Mouse (Mus musculus) heart, adult 2 months (tissue): Measurements from ENCODE around the gene Lig4. TPM values are rescaled to one million over a fixed set of nuclear protein-coding genes. Genes with fewer than 3 reads are reported as not detected.

Source experiments
- DNase-seq, 2 experiments: peaks; one replicate each; pipeline ENCODE4 v3.0.0; 2021
- H3K27ac ChIP-seq: fragments of 200-600 bp; 2 replicates; pipeline ENCODE4 v1.8.1; 2022
- H3K27me3 ChIP-seq: fragments of 200-500 bp; 2 replicates; pipeline ENCODE4 v1.6.1; 2012; ENCODE audit warnings: mild to moderate bottlenecking, low read length, inconsistent platforms, mixed read lengths; ENCODE audit not compliant: control insufficient read depth, insufficient read depth
- H3K36me3 ChIP-seq: fragments of 200-500 bp; 2 replicates; pipeline ENCODE4 v1.6.1; 2012; ENCODE audit warnings: low read length, inconsistent platforms; ENCODE audit not compliant: control insufficient read depth, insufficient read depth
- H3K4me1 ChIP-seq: fragments of 200-500 bp; 2 replicates; pipeline ENCODE4 v1.6.1; 2011; ENCODE audit warnings: low read length; ENCODE audit not compliant: control insufficient read depth, insufficient read depth
- H3K4me3 ChIP-seq: fragments of 200-600 bp; 2 replicates; pipeline ENCODE4 v1.8.1; 2022
- H3K79me2 ChIP-seq: fragments of 200-500 bp; replicated peaks from 2 replicates; pipeline ENCODE4 v1.6.1; 2012; ENCODE audit warnings: mild to moderate bottlenecking, inconsistent platforms, low read length, moderate library complexity, mixed read lengths; ENCODE audit not compliant: control insufficient read depth, insufficient read depth
- H3K9ac ChIP-seq: fragments of 200-500 bp; 2 replicates; pipeline ENCODE4 v1.6.1; 2012; ENCODE audit warnings: low read depth, mild to moderate bottlenecking, control low read depth, inconsistent platforms, low read length, mixed read lengths
- CTCF ChIP-seq: fragments of 200-600 bp; IDR thresholded peaks from 2 replicates; pipeline ENCODE4 v1.8.1; 2022; ENCODE audit warnings: antibody characterized with exemption, mild to moderate bottlenecking, moderate library complexity
- EP300 ChIP-seq: fragments of 200-500 bp; IDR thresholded peaks from 2 replicates; pipeline ENCODE4 v1.6.1; 2011; ENCODE audit warnings: low read depth, low read length, control low read depth; ENCODE audit not compliant: insufficient read depth
- POLR2A ChIP-seq: fragments of 200-500 bp; IDR thresholded peaks from 2 replicates; pipeline ENCODE4 v1.6.1; 2011; ENCODE audit warnings: mild to moderate bottlenecking, low read depth, low read length, control low read depth; ENCODE audit not compliant: insufficient read depth
- WGBS: fragments of 180-500 bp; shearing (Covaris S2); methylation state at CpG from one replicate; pipeline ENCODE4 v1.1.7; 2018; 5-methylcytosine and 5-hydroxymethylcytosine counted together
- intact Hi-C: fragments of 180-260 bp; cut with DNase I; formaldehyde crosslinking; loops from one replicate; pipeline ENCODE4 v1.15.1; 2025
- polyA plus RNA-seq: library from polyadenylated mRNA; depleted of rRNA; stranded (reverse); fragments of >200 nt; gene quantifications from 2 replicates; pipeline ENCODE4 v1.2.3, GENCODE M21; 2012; rRNA removed
- total RNA-seq, 2 experiments: library from RNA; stranded (reverse); gene quantifications; 2 replicates each; pipeline ENCODE4 v1.2.3; 2021

Gene Lig4
- total and polyA plus RNA-seq, 3 experiments: 1.5 to 5.3 (median 4.7) TPM

DNA sequence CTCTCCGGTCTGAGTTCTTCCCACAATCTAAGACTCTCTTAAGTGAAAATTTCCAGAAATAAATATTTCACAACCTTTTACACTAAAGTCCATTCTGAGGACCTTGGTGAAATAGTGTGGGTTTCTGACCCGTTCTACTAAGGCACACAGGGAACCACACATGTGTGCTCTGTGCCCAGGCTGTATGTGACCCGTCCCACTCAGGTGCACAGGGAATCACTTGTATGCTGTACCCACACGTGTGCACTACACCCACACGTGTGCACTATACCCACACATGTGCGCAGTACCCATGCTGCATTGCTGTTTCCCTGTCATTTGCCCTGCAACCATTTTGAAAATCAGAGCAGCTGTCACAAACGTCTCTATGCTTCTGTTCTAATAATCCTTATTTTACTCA is 41.9 kb downstream of the Lig4 start:
- intact Hi-C loops: loop anchor here (2.0 to 5.0 kb wide), 2 partner anchors 588 to 703 kb away; no protein-coding TSS in a partner anchor
- H3K4me1 ChIP-seq: no peaks in the 10 kb centered on the region
- H3K27ac ChIP-seq: no peak overlapping the region
- H3K4me3 ChIP-seq: no peak overlapping the region
- no peak overlapping the region for H3K9ac ChIP-seq
- TF ChIP-seq POLR2A: no peak
- no peak; the same call in 1 of the 2 replicates for TF ChIP-seq CTCF
- no peak for TF ChIP-seq EP300
- H3K27me3 ChIP-seq: no peaks in the 10 kb centered on the region
- no peaks in the 10 kb centered on the region for H3K36me3 ChIP-seq
- 57% methylated on average over 7 of the region's 7 CpGs for WGBS
- no peaks in the 10 kb centered on the region for H3K79me2 ChIP-seq
- no peak for DNase-seq

DNA sequence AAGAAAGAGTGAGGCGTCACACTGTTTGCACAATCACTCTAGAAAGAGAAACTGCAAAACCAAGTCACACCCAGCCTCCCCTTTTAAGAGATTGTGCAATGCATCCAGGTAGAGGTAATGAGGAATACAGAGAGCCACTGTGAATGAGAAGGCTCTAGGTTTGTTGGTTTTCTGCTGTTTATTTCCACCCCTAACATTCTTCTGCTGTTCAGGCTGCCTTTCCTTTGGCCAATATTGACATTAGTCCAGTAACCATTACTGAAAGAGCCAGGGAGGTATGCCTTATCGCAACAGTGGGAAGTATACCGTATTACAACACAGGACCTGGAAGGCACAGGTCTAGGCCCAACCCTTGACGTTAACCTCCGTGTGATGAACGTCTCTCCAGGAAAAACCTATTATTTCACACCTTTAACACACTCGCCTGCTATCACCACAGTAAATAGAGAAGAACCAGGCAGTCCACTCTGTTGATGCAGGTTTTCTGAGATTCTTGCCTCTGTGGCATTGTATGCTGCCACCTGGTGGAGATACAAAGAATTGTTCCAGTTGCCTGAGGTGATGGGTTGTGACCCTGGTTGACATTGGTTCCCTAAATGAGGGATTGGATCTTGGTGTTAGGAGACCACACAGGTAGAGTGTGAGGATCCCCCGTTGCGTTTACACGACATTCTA is 42.5 kb downstream of the Lig4 start:
- 29% methylated on average over 10 of the region's 10 CpGs for WGBS
- TF ChIP-seq CTCF (peak; percentile 93), EP300 (no peak)
- H3K4me1 ChIP-seq: no peaks in the 10 kb centered on the region
- intact Hi-C loops: loop anchor here (2.0 to 5.0 kb wide), 2 partner anchors 588 to 702 kb away; no protein-coding TSS in a partner anchor
- peak; percentile 11 to 23 for DNase-seq
- H3K36me3 ChIP-seq: no peaks in the 10 kb centered on the region
- no peaks in the 10 kb centered on the region for H3K79me2 ChIP-seq
- no peak overlapping the region for H3K27ac ChIP-seq
- H3K9ac ChIP-seq: no peak overlapping the region
- H3K27me3 ChIP-seq: no peaks in the 10 kb centered on the region
- H3K4me3 ChIP-seq: no peak overlapping the region

- Histone ChIP-seq H3K9ac (no peak overlapping the region), H3K27me3 (no peaks in the 10 kb centered on the region), H3K36me3 (no peaks in the 10 kb centered on the region), H3K27ac (no peak overlapping the region), H3K79me2 (no peaks in the 10 kb centered on the region), H3K4me3 (no peak overlapping the region), H3K4me1 (no peaks in the 10 kb centered on the region)
- TF ChIP-seq POLR2A (no peak), EP300 (no peak), CTCF (no peak)
- intact Hi-C loops: no loop called here
- DNase-seq: no peak
Measured at GRCm38 (mm10) chr8:9932711-9933110, 44.8 kb downstream of the Lig4 start.

GRCm38 (mm10) chr8:9929746-9930445 is 47.6 kb downstream of the Lig4 start:
- H3K27me3 ChIP-seq: no peaks in the 10 kb centered on the region
- intact Hi-C loops: no loop called here
- H3K79me2 ChIP-seq: no peaks in the 10 kb centered on the region
- 66% methylated on average over 14 of the region's 14 CpGs for WGBS
- H3K36me3 ChIP-seq: no peaks in the 10 kb centered on the region
- H3K9ac ChIP-seq: no peak overlapping the region
- no peaks in the 10 kb centered on the region for H3K4me1 ChIP-seq
- H3K27ac ChIP-seq: no peak overlapping the region
- no peak overlapping the region for H3K4me3 ChIP-seq
- TF ChIP-seq POLR2A (no peak), EP300 (no peak), CTCF (no peak)
- DNase-seq: no peak

Other genes with a start within 250 kb of the Lig4 start
- gene Fam155a, start 206.5 kb downstream of the Lig4 start, total RNA-seq: not detected
- gene Fam155a, start 206.5 kb downstream of the Lig4 start, polyA plus RNA-seq: 0.08 and 0.09 TPM in 2 replicates
- gene Gm10217, start 113.4 kb downstream of the Lig4 start, total RNA-seq: not detected
- gene Gm10217, start 113.4 kb downstream of the Lig4 start, polyA plus RNA-seq: not detected in 2 replicates
- gene Abhd13, start within 50 bp of the Lig4 start, total RNA-seq: 10 to 100 TPM in 1 of 2 experiments, 1 to 10 TPM in 1; 9.8 to 10.0 TPM
- 4.2 and 10.0 TPM in 2 replicates for gene Abhd13, start within 50 bp of the Lig4 start, polyA plus RNA-seq
- 1 to 10 TPM; 3.2 to 5.1 TPM for gene Tnfsf13b, start 28.8 kb upstream of the Lig4 start, total RNA-seq
- gene Tnfsf13b, start 28.8 kb upstream of the Lig4 start, polyA plus RNA-seq: 1.4 TPM in 2 replicates
- 1 to 10 TPM; 1.4 to 3.8 TPM for gene Myo16, start 176.2 kb upstream of the Lig4 start, total RNA-seq
- gene Myo16, start 176.2 kb upstream of the Lig4 start, polyA plus RNA-seq: not detected in 2 replicates